Mouse (Mus musculus): ENCODE data around the gene Mocs3. TPM values are rescaled to one million over a fixed set of nuclear protein-coding genes. Genes with fewer than 3 reads are reported as not detected.

The Mocs3 gene
- total and polyA plus RNA-seq, 3 experiments = 2.9 to 5.1 TPM; not detected in 1

GRCm38 (mm10) chr2:168206725-168207644 is 23.4 kb upstream of the Mocs3 start, which contains the start of gene Adnp (continued):
- TF ChIP-seq ZNF384 (IDR thresholded peaks at IDR 0.05; ENCODE audit: low read depth, low read length) (no peak), GABPA (IDR thresholded peaks at IDR 0.05; ENCODE audit: low read depth, low read length) (no peak), USF2 (IDR thresholded peaks at IDR 0.05; ENCODE audit: borderline replicate concordance in 1 of 2, insufficient read depth in 1 of 2, low read depth in 1 of 2, low read length in 2 of 2) (no peak), RCOR1 (IDR thresholded peaks at IDR 0.05; ENCODE audit: low read depth, low read length) (0 out of 2 replicates have a peak, but pooled peaks have one; percentile 9)

- TF ChIP-seq POLR2A (IDR thresholded peaks at IDR 0.05; ENCODE audit: control insufficient read depth in 1 of 2, insufficient read depth in 1 of 2, low read depth in 1 of 2, low read length in 2 of 2, poor library complexity in 1 of 2) (no peak), CHD2 (IDR thresholded peaks at IDR 0.05; ENCODE audit: low read length) (no peak), POLR2AphosphoS5 (IDR thresholded peaks at IDR 0.05; ENCODE audit: borderline replicate concordance, low read depth, low read length) (no peak), USF2 (IDR thresholded peaks at IDR 0.05; ENCODE audit: borderline replicate concordance in 1 of 2, insufficient read depth in 1 of 2, low read depth in 1 of 2, low read length in 2 of 2) (no peak), ETS1 (IDR thresholded peaks at IDR 0.05; ENCODE audit: low read depth, low read length) (no peak)
These were observed 22.5 kb upstream of the Mocs3 start for GRCm38 (mm10) chr2:168207883-168208282.

GRCm38 (mm10) chr2:168213788-168214397 is 16.5 kb upstream of the Mocs3 start:
- no peak for TF ChIP-seq POLR2A (IDR thresholded peaks at IDR 0.05; ENCODE audit: control insufficient read depth in 1 of 2, insufficient read depth in 1 of 2, low read depth in 1 of 2, low read length in 2 of 2, poor library complexity in 1 of 2)
- TF ChIP-seq MAZ (IDR thresholded peaks at IDR 0.05; ENCODE audit: low read depth, low read length) = no peak
- no peak for TF ChIP-seq MYB (IDR thresholded peaks at IDR 0.05; ENCODE audit: low read depth, low read length)
- peak in 2 of 3 experiments; percentile 7 to 11; a peak in 1 of 6 replicates for TF ChIP-seq CTCF (IDR thresholded peaks at IDR 0.05 in 2 of 3, conservative IDR thresholded peaks at IDR 0.05 in 1 of 3; ENCODE audit: control insufficient read depth in 1 of 3, insufficient read depth in 1 of 3, low read depth in 2 of 3, low read length in 3 of 3, poor library complexity in 1 of 3, severe bottlenecking in 1 of 3)
- no peak for TF ChIP-seq BHLHE40 (IDR thresholded peaks at IDR 0.05; ENCODE audit: borderline replicate concordance, low read depth, low read length)
- TF ChIP-seq JUND (IDR thresholded peaks at IDR 0.05; ENCODE audit: low read depth, low read length) = no peak
- no peak for TF ChIP-seq GABPA (IDR thresholded peaks at IDR 0.05; ENCODE audit: low read depth, low read length)
- TF ChIP-seq NRF1 (IDR thresholded peaks at IDR 0.05; ENCODE audit: insufficient read depth, low read depth, low read length, poor library complexity, severe bottlenecking) = no peak
- H3K79me2 ChIP-seq (ENCODE audit: control insufficient read depth, insufficient read depth, low read length, poor library complexity) = no peaks in the 10 kb centered on the region
- peaks cover 0 to 35% of the 10 kb centered on the region in 2 experiments; a peak in 3 of 4 replicates for H3K36me3 ChIP-seq (ENCODE audit: control insufficient read depth in 1 of 2, insufficient read depth in 2 of 2, low read length in 2 of 2)
- H3K9me3 ChIP-seq (replicated peaks; ENCODE audit: insufficient read depth, low read length) = no peaks in the 10 kb centered on the region
- H3K4me3 ChIP-seq (ENCODE audit: control insufficient read depth in 1 of 2, insufficient read depth in 1 of 2, low read depth in 2 of 2, low read length in 2 of 2) = no peak overlapping the region
- H3K27ac ChIP-seq (ENCODE audit: control insufficient read depth, low read depth, low read length) = no peak overlapping the region
- DNase-seq (ENCODE audit: low read depth, low spot score) = no peak
- no peak overlapping the region for H3K9ac ChIP-seq (ENCODE audit: control insufficient read depth, low read depth, low read length, poor library complexity, severe bottlenecking)
- no peaks in the 10 kb centered on the region for H3K4me1 ChIP-seq (ENCODE audit: control insufficient read depth in 1 of 2, insufficient read depth in 2 of 2, low read length in 2 of 2)
- H3K27me3 ChIP-seq (ENCODE audit: control insufficient read depth in 1 of 2, insufficient read depth in 2 of 2, low read length in 2 of 2) = no peaks in the 10 kb centered on the region

More at GRCm38 (mm10) chr2:168207883-168208282, 22.5 kb upstream of the Mocs3 start:
- H3K79me2 ChIP-seq (ENCODE audit: control insufficient read depth, insufficient read depth, low read length, poor library complexity) = peaks cover 35% of the 10 kb centered on the region
- no peaks in the 10 kb centered on the region for H3K9me3 ChIP-seq (replicated peaks; ENCODE audit: insufficient read depth, low read length)
- H3K4me3 ChIP-seq (ENCODE audit: control insufficient read depth in 1 of 2, insufficient read depth in 1 of 2, low read depth in 2 of 2, low read length in 2 of 2) = no peak overlapping the region
- H3K9ac ChIP-seq (ENCODE audit: control insufficient read depth, low read depth, low read length, poor library complexity, severe bottlenecking) = peak overlapping the region; percentile 99
- H3K36me3 ChIP-seq (ENCODE audit: control insufficient read depth in 1 of 2, insufficient read depth in 2 of 2, low read length in 2 of 2) = peaks cover 27 to 38% of the 10 kb centered on the region in 2 experiments
- DNase-seq (ENCODE audit: low read depth, low spot score) = peak; percentile 28
- H3K4me1 ChIP-seq (ENCODE audit: control insufficient read depth in 1 of 2, insufficient read depth in 2 of 2, low read length in 2 of 2) = peaks cover 6 to 16% of the 10 kb centered on the region in 2 experiments
- H3K27ac ChIP-seq (ENCODE audit: control insufficient read depth, low read depth, low read length) = peak overlapping the region; percentile 54
- no peaks in the 10 kb centered on the region for H3K27me3 ChIP-seq (ENCODE audit: control insufficient read depth in 1 of 2, insufficient read depth in 2 of 2, low read length in 2 of 2)
